Mouse (Mus musculus): Measurements from ENCODE around the gene Edil3.

The Edil3 gene

GRCm38 (mm10) chr13:88821440-88822331 lies at the start of gene Edil3:
Edil3 (plus strand) TSS chr13:88821472.
- DNase-seq (ENCODE audit: low spot score) = no peak

- DNase-seq (ENCODE audit: low spot score) = no peak
Measured at GRCm38 (mm10) chr13:88799186-88799585, 22.1 kb upstream of the Edil3 start.

GRCm38 (mm10) chr13:88801006-88801405 lies 20.3 kb upstream of the Edil3 start:
- no peak for DNase-seq (ENCODE audit: low spot score)

- DNase-seq (ENCODE audit: low spot score) = no peak
Measured at GRCm38 (mm10) chr13:88805838-88806237, 15.4 kb upstream of the Edil3 start.

GRCm38 (mm10) chr13:88806269-88806668 lies 15.0 kb upstream of the Edil3 start:
- no peak for DNase-seq (ENCODE audit: low spot score)

- no peak for DNase-seq (ENCODE audit: low spot score)
Measured at GRCm38 (mm10) chr13:88810097-88810496, 11.2 kb upstream of the Edil3 start.

- no peak for DNase-seq (ENCODE audit: low spot score)
Measured at GRCm38 (mm10) chr13:88820686-88821308, 475 bp upstream of the Edil3 start.

GRCm38 (mm10) chr13:88822332-88822895 lies 1.1 kb downstream of the Edil3 start:
- DNase-seq (ENCODE audit: low spot score) = no peak

GRCm38 (mm10) chr13:88822976-88823521 lies 1.8 kb downstream of the Edil3 start:
- DNase-seq (ENCODE audit: low spot score) = no peak

GRCm38 (mm10) chr13:88823522-88824419 lies 2.5 kb downstream of the Edil3 start:
- DNase-seq (ENCODE audit: low spot score) = no peak

GRCm38 (mm10) chr13:88824441-88824840 lies 3.2 kb downstream of the Edil3 start:
- no peak for DNase-seq (ENCODE audit: low spot score)

GRCm38 (mm10) chr13:88828362-88828761 lies 7.1 kb downstream of the Edil3 start:
- DNase-seq (ENCODE audit: low spot score) = peak; percentile 16

- no peak for DNase-seq (ENCODE audit: low spot score)
Measured at GRCm38 (mm10) chr13:88833732-88834131, 12.5 kb downstream of the Edil3 start.

- DNase-seq (ENCODE audit: low spot score) = no peak
Measured at GRCm38 (mm10) chr13:88849739-88850138, 28.5 kb downstream of the Edil3 start.

GRCm38 (mm10) chr13:88879960-88880359 lies 58.7 kb downstream of the Edil3 start:
- DNase-seq (ENCODE audit: low spot score) = no peak

- DNase-seq (ENCODE audit: low spot score) = no peak
Measured at GRCm38 (mm10) chr13:88890728-88891127, 69.5 kb downstream of the Edil3 start.

- no peak for DNase-seq (ENCODE audit: low spot score)
Measured at GRCm38 (mm10) chr13:88900046-88900445, 78.8 kb downstream of the Edil3 start.

- no peak for DNase-seq (ENCODE audit: low spot score)
Measured at GRCm38 (mm10) chr13:88907405-88907804, 86.1 kb downstream of the Edil3 start.

- no peak for DNase-seq (ENCODE audit: low spot score)
Measured at GRCm38 (mm10) chr13:88908187-88908586, 86.9 kb downstream of the Edil3 start.

GRCm38 (mm10) chr13:88916503-88916902 lies 95.2 kb downstream of the Edil3 start:
- DNase-seq (ENCODE audit: low spot score) = no peak

GRCm38 (mm10) chr13:88929626-88930025 lies 108.4 kb downstream of the Edil3 start:
- no peak for DNase-seq (ENCODE audit: low spot score)

GRCm38 (mm10) chr13:88938564-88938963 lies 117.3 kb downstream of the Edil3 start:
- DNase-seq (ENCODE audit: low spot score) = no peak
